Comparison of ENCODE assay signal across 31 mouse cellular contexts in genomic region chr12:111367065-111367464, GRCm38 (mm10). TPM values are rescaled to one million over a fixed set of nuclear protein-coding genes. Genes with fewer than 3 reads are reported as not detected.
A peak's percentile ranks its signal among the peaks of the same experiment; 100 is the strongest.
DNase-seq lines count a peak whose midpoint lies in the region; ATAC-seq and TF ChIP-seq lines count a peak whose summit lies in the region.
"Had no signal": no experiment of that assay in that cellular context is flagged by ENCODE, and none has a peak within 500 bp of the region (broad histone marks: within the 10 kb centered on the region; RNA-seq: fewer than 3 reads in every experiment).

No protein-coding gene starts in this region.

- TF ChIP-seq EP300 in stomach, postnatal 0 days (optimal IDR thresholded peaks at IDR 0.05) = no peak

- WGBS in embryonic facial prominence, embryonic 13.5 days = 83% methylated on average over 7 of the region's 7 CpGs
- WGBS in embryonic facial prominence, embryonic 10.5 days = 89% methylated on average over 7 of the region's 7 CpGs
- WGBS in lung, embryonic 16.5 days = 74% methylated on average over 7 of the region's 7 CpGs
- WGBS in liver, embryonic 15.5 days (ENCODE audit: insufficient replicate concordance) = 68% methylated on average over 7 of the region's 7 CpGs
- WGBS in stomach, postnatal 0 days = 40% methylated on average over 7 of the region's 7 CpGs

- peak overlapping the region; percentile 22 for H3K27ac ChIP-seq in embryonic facial prominence, embryonic 13.5 days
- no peak overlapping the region for H3K27ac ChIP-seq in embryonic facial prominence, embryonic 10.5 days (replicated peaks)
- H3K27ac ChIP-seq in lung, embryonic 16.5 days (ENCODE audit: low read length) = no peak overlapping the region
- H3K27ac ChIP-seq in liver, embryonic 15.5 days (replicated peaks) = no peak overlapping the region
- 0 out of 2 replicates have a peak overlapping the region, but pooled peaks have one; percentile 9 for H3K27ac ChIP-seq in stomach, postnatal 0 days (replicated peaks)
- H3K27ac ChIP-seq: forebrain, embryonic 15.5 days; hindbrain, embryonic 14.5 days; kidney, postnatal 0 days; limb, embryonic 10.5 days; limb, embryonic 15.5 days; macrophage; midbrain, embryonic 13.5 days; neural tube, embryonic 13.5 days had no signal

- no peaks in the 10 kb centered on the region for H3K9me3 ChIP-seq in embryonic facial prominence, embryonic 13.5 days
- H3K9me3 ChIP-seq in embryonic facial prominence, embryonic 10.5 days = no peaks in the 10 kb centered on the region
- H3K9me3 ChIP-seq in lung, embryonic 16.5 days (ENCODE audit: control insufficient read depth, low read length) = no peaks in the 10 kb centered on the region
- no peaks in the 10 kb centered on the region for H3K9me3 ChIP-seq in liver, embryonic 15.5 days (replicated peaks)
- no peaks in the 10 kb centered on the region for H3K9me3 ChIP-seq in stomach, postnatal 0 days (ENCODE audit: control insufficient read depth, low read length)
- H3K9me3 ChIP-seq: forebrain, embryonic 15.5 days; G1E; limb, embryonic 10.5 days; limb, embryonic 15.5 days; midbrain, embryonic 13.5 days; neural tube, embryonic 13.5 days had no signal

- H3K4me1 ChIP-seq in embryonic facial prominence, embryonic 13.5 days = peaks cover 72% of the 10 kb centered on the region
- H3K4me1 ChIP-seq in embryonic facial prominence, embryonic 10.5 days = peaks cover 54% of the 10 kb centered on the region
- peaks cover 40% of the 10 kb centered on the region for H3K4me1 ChIP-seq in lung, embryonic 16.5 days (replicated peaks; ENCODE audit: control insufficient read depth, insufficient read depth, low read length)
- H3K4me1 ChIP-seq in liver, embryonic 15.5 days (replicated peaks) = peaks cover 49% of the 10 kb centered on the region
- peaks cover 14% of the 10 kb centered on the region for H3K4me1 ChIP-seq in stomach, postnatal 0 days (replicated peaks; ENCODE audit: control insufficient read depth, insufficient read depth)

- no peak for TF ChIP-seq CTCF in stomach, postnatal 0 days (IDR thresholded peaks at IDR 0.05; ENCODE audit: low read depth)

- DNase-seq in embryonic facial prominence, embryonic 10.5 days (ENCODE audit: low spot score) = no peak
- DNase-seq in lung, postnatal 25 days (ENCODE audit: low spot score) = no peak
- peak; percentile 50 for DNase-seq in stomach, postnatal 0 days (ENCODE audit: low spot score)
- no peak for DNase-seq in cerebellum, postnatal 25 days
- no peak for DNase-seq in kidney, adult 8-10 months
- DNase-seq: adrenal gland, postnatal 25 days; cerebellum, adult 11-12 months; cerebellum, postnatal 10 days; gastrocnemius, postnatal 25 days; heart, adult 11 months; kidney, adult 18-20 months; kidney, postnatal 4 days; lung, embryonic 14.5 days; right cerebral cortex, postnatal 4 days; thymus, adult 18-20 months; thymus, postnatal 36 days had no signal

- H3K36me3 ChIP-seq in embryonic facial prominence, embryonic 13.5 days = no peaks in the 10 kb centered on the region
- H3K36me3 ChIP-seq in embryonic facial prominence, embryonic 10.5 days (replicated peaks) = 0 out of 2 replicates have a peak, but pooled peaks cover 2% of the 10 kb centered on the region
- H3K36me3 ChIP-seq in lung, embryonic 16.5 days (ENCODE audit: control insufficient read depth, insufficient read depth, low read length) = no peaks in the 10 kb centered on the region
- no peaks in the 10 kb centered on the region for H3K36me3 ChIP-seq in liver, embryonic 15.5 days (replicated peaks)
- no peaks in the 10 kb centered on the region for H3K36me3 ChIP-seq in stomach, postnatal 0 days (ENCODE audit: control insufficient read depth, insufficient read depth, low read length)
- H3K36me3 ChIP-seq: forebrain, embryonic 15.5 days; G1E; limb, embryonic 10.5 days; limb, embryonic 15.5 days; midbrain, embryonic 13.5 days; neural tube, embryonic 13.5 days had no signal

- H3K27me3 ChIP-seq in embryonic facial prominence, embryonic 13.5 days = no peaks in the 10 kb centered on the region
- no peaks in the 10 kb centered on the region for H3K27me3 ChIP-seq in embryonic facial prominence, embryonic 10.5 days (replicated peaks; ENCODE audit: low read depth, poor library complexity, severe bottlenecking)
- no peaks in the 10 kb centered on the region for H3K27me3 ChIP-seq in lung, embryonic 16.5 days (ENCODE audit: control insufficient read depth, insufficient read depth, low read depth, low read length)
- no peaks in the 10 kb centered on the region for H3K27me3 ChIP-seq in liver, embryonic 15.5 days
- H3K27me3 ChIP-seq in stomach, postnatal 0 days (ENCODE audit: control insufficient read depth, insufficient read depth, low read length) = no peaks in the 10 kb centered on the region
- H3K27me3 ChIP-seq: forebrain, embryonic 15.5 days; limb, embryonic 15.5 days; midbrain, embryonic 13.5 days; neural tube, embryonic 13.5 days had no signal

- no peak for ATAC-seq in embryonic facial prominence, embryonic 13.5 days (ENCODE audit: insufficient number of reproducible peaks, insufficient read depth, low FRiP score, low TSS enrichment, low read depth)
- 0 out of 2 replicates have a peak, but pooled peaks have one; percentile 32 for ATAC-seq in lung, embryonic 16.5 days (ENCODE audit: low read depth)
- 0 out of 2 replicates have a peak, but pooled peaks have one; percentile 18 for ATAC-seq in liver, embryonic 15.5 days (ENCODE audit: insufficient read depth)
- peak; percentile 61; the same call in 1 of the 2 replicates for ATAC-seq in stomach, postnatal 0 days (ENCODE audit: low FRiP score, low TSS enrichment)
- ATAC-seq: forebrain, embryonic 15.5 days; midbrain, embryonic 13.5 days had no signal

- H3K4me2 ChIP-seq in embryonic facial prominence, embryonic 13.5 days = no peak overlapping the region
- H3K4me2 ChIP-seq in lung, embryonic 16.5 days (ENCODE audit: low read depth, low read length) = no peak overlapping the region
- no peak overlapping the region for H3K4me2 ChIP-seq in liver, embryonic 15.5 days
- no peak overlapping the region for H3K4me2 ChIP-seq in stomach, postnatal 0 days (replicated peaks; ENCODE audit: low read depth)
- H3K4me2 ChIP-seq: forebrain, embryonic 15.5 days; heart, embryonic 11.5 days; hindbrain, embryonic 14.5 days; limb, embryonic 15.5 days; lung, embryonic 14.5 days; midbrain, embryonic 13.5 days; neural tube, embryonic 13.5 days had no signal

- H3K4me3 ChIP-seq in embryonic facial prominence, embryonic 13.5 days = no peak overlapping the region
- no peak overlapping the region for H3K4me3 ChIP-seq in embryonic facial prominence, embryonic 10.5 days
- no peak overlapping the region for H3K4me3 ChIP-seq in lung, embryonic 16.5 days (ENCODE audit: low read length)
- no peak overlapping the region for H3K4me3 ChIP-seq in liver, embryonic 15.5 days (replicated peaks)
- no peak overlapping the region for H3K4me3 ChIP-seq in stomach, postnatal 0 days (ENCODE audit: low read depth, low read length)
- H3K4me3 ChIP-seq: forebrain, embryonic 15.5 days; limb, embryonic 10.5 days; limb, embryonic 15.5 days; midbrain, embryonic 13.5 days; neural tube, embryonic 13.5 days had no signal

- no peak overlapping the region for H3K9ac ChIP-seq in embryonic facial prominence, embryonic 13.5 days
- H3K9ac ChIP-seq in lung, embryonic 16.5 days (ENCODE audit: low read length) = no peak overlapping the region
- no peak overlapping the region for H3K9ac ChIP-seq in liver, embryonic 15.5 days
- no peak overlapping the region for H3K9ac ChIP-seq in stomach, postnatal 0 days (ENCODE audit: low read length)
- H3K9ac ChIP-seq: forebrain, embryonic 15.5 days; hindbrain, embryonic 14.5 days; limb, embryonic 15.5 days; lung, embryonic 14.5 days; midbrain, embryonic 13.5 days; neural tube, embryonic 13.5 days had no signal

RNA-seq across cellular contexts. Expression of gene Cdc42bpb, which starts 10.5 kb away (rescaled TPM):
- polyA plus RNA-seq in embryonic facial prominence, embryonic 13.5 days (2015; fragmentation: Nextera tagmentation; extraction: Ambion mirVana) = 33.7 and 34.6 TPM in 2 replicates
- 32.6 and 32.7 TPM in 2 replicates for polyA plus RNA-seq in embryonic facial prominence, embryonic 10.5 days (2016; fragmentation: Nextera tagmentation; extraction: Ambion mirVana)
- 34.4 and 36.1 TPM in 2 replicates for polyA plus RNA-seq in lung, embryonic 16.5 days (2015; fragmentation: Nextera tagmentation; extraction: Ambion mirVana)
- 6.6 and 9.4 TPM in 2 replicates for polyA plus RNA-seq in liver, embryonic 15.5 days (2015; fragmentation: Nextera tagmentation; extraction: Ambion mirVana)
- 18.6 and 18.7 TPM in 2 replicates for polyA plus RNA-seq in stomach, postnatal 0 days (2015; fragmentation: Nextera tagmentation; extraction: Ambion mirVana)
- polyA plus RNA-seq: G1E had no signal

RNA-seq across cellular contexts. Expression of gene Lbhd2, which starts 39.5 kb away (rescaled TPM):
- polyA plus RNA-seq in embryonic facial prominence, embryonic 13.5 days (2015; fragmentation: Nextera tagmentation; extraction: Ambion mirVana) = 2.0 and 3.4 TPM in 2 replicates
- polyA plus RNA-seq in embryonic facial prominence, embryonic 10.5 days (2016; fragmentation: Nextera tagmentation; extraction: Ambion mirVana) = not detected in 2 replicates
- 0.79 and 0.80 TPM in 2 replicates for polyA plus RNA-seq in lung, embryonic 16.5 days (2015; fragmentation: Nextera tagmentation; extraction: Ambion mirVana)
- polyA plus RNA-seq in liver, embryonic 15.5 days (2015; fragmentation: Nextera tagmentation; extraction: Ambion mirVana) = not detected in 2 replicates
- 2.2 TPM in 2 replicates for polyA plus RNA-seq in stomach, postnatal 0 days (2015; fragmentation: Nextera tagmentation; extraction: Ambion mirVana)
- polyA plus RNA-seq: C2C12; G1E; heart, postnatal 0 days; limb, embryonic 10.5 days; macrophage; midbrain, embryonic 13.5 days; neural tube, embryonic 13.5 days had no signal

RNA-seq across cellular contexts. Expression of gene Exoc3l4, which starts 49.8 kb away (rescaled TPM):
- polyA plus RNA-seq in embryonic facial prominence, embryonic 13.5 days (2015; fragmentation: Nextera tagmentation; extraction: Ambion mirVana) = 10.2 and 12.7 TPM in 2 replicates
- 5.7 and 7.0 TPM in 2 replicates for polyA plus RNA-seq in embryonic facial prominence, embryonic 10.5 days (2016; fragmentation: Nextera tagmentation; extraction: Ambion mirVana)
- 13.0 and 14.5 TPM in 2 replicates for polyA plus RNA-seq in lung, embryonic 16.5 days (2015; fragmentation: Nextera tagmentation; extraction: Ambion mirVana)
- 22.5 and 23.5 TPM in 2 replicates for polyA plus RNA-seq in liver, embryonic 15.5 days (2015; fragmentation: Nextera tagmentation; extraction: Ambion mirVana)
- 7.3 and 8.6 TPM in 2 replicates for polyA plus RNA-seq in stomach, postnatal 0 days (2015; fragmentation: Nextera tagmentation; extraction: Ambion mirVana)
- polyA plus RNA-seq: G1E had no signal

Comparison
In these comparisons a context has a peak if more than half of its experiments do, and no peak if none do; other contexts are left out.
1. H3K27ac ChIP-seq: peak in embryonic facial prominence, embryonic 13.5 days (single experiment) and stomach, postnatal 0 days (single experiment); none in embryonic facial prominence, embryonic 10.5 days (single experiment), lung, embryonic 16.5 days (single experiment) and liver, embryonic 15.5 days (single experiment).